Mouse (Mus musculus) MEL (cell line): ENCODE results near the gene Fndc3a. TPM values are rescaled to one million over a fixed set of nuclear protein-coding genes. Genes with fewer than 3 reads are reported as not detected.

ENCODE experiments used
- DNase-seq: peaks from one replicate; pipeline ENCODE4 v3.0.0; 2011; ENCODE audit warnings: low read depth, low spot score
- H3K27ac ChIP-seq: 2 replicates; pipeline ENCODE4 v1.5.1; 2012; ENCODE audit warnings: low read depth, mild to moderate bottlenecking, control low read depth, low read length, moderate library complexity; ENCODE audit not compliant: control insufficient read depth
- H3K27me3 ChIP-seq, 2 experiments: fragments of 150-350 bp in 1 of 2; sonication (generic) in 1 of 2; 2 replicates each; pipeline ENCODE4 v1.6.1; 2012; ENCODE audit warnings: low read length in 2 of 2, mild to moderate bottlenecking in 2 of 2, improper control_type of control experiment in 1 of 2, moderate library complexity in 1 of 2; ENCODE audit not compliant: insufficient read depth in 2 of 2, control insufficient read depth in 1 of 2
- H3K36me3 ChIP-seq, 2 experiments: 2 replicates each; pipeline ENCODE4 v1.6.1; 2012 to 2014; ENCODE audit warnings: low read length in 2 of 2, improper control_type of control experiment in 1 of 2, inconsistent platforms in 1 of 2, mild to moderate bottlenecking in 1 of 2; ENCODE audit not compliant: insufficient read depth in 2 of 2, control insufficient read depth in 1 of 2
- H3K4me1 ChIP-seq, 2 experiments: fragments of 150-350 bp in 1 of 2; sonication (generic) in 1 of 2; 2 replicates each; pipeline ENCODE4 v1.6.1; 2012; ENCODE audit warnings: low read length in 2 of 2, improper control_type of control experiment in 1 of 2, mild to moderate bottlenecking in 1 of 2; ENCODE audit not compliant: insufficient read depth in 2 of 2, control insufficient read depth in 1 of 2
- H3K4me3 ChIP-seq, 2 experiments: fragments of 150-350 bp in 1 of 2; sonication (generic) in 1 of 2; 2 replicates each; pipeline ENCODE4 v1.5.1; 2012; ENCODE audit warnings: low read depth in 2 of 2, low read length in 2 of 2, mild to moderate bottlenecking in 2 of 2, moderate library complexity in 2 of 2, control low read depth in 1 of 2, improper control_type of control experiment in 1 of 2; ENCODE audit not compliant: control insufficient read depth in 1 of 2, insufficient read depth in 1 of 2
- H3K79me2 ChIP-seq: 2 replicates; pipeline ENCODE4 v1.6.1; 2012; ENCODE audit warnings: mild to moderate bottlenecking, low read length, moderate library complexity; ENCODE audit not compliant: control insufficient read depth, poor library complexity, insufficient read depth
- H3K9ac ChIP-seq: 2 replicates; pipeline ENCODE4 v1.6.1; 2012; ENCODE audit warnings: low read depth, mild to moderate bottlenecking, control low read depth, low read length, moderate library complexity; ENCODE audit not compliant: control insufficient read depth, poor library complexity, severe bottlenecking
- H3K9me3 ChIP-seq: fragments of 150-350 bp; sonication (generic); replicated peaks from 2 replicates; pipeline ENCODE4 v1.6.1; 2012; ENCODE audit warnings: mild to moderate bottlenecking, low read length, improper control_type of control experiment, moderate library complexity; ENCODE audit not compliant: insufficient read depth
- BHLHE40 ChIP-seq: IDR thresholded peaks from 2 replicates; pipeline ENCODE4 v1.6.1; 2012; ENCODE audit warnings: low read depth, mild to moderate bottlenecking, inconsistent platforms, low read length, improper control_type of control experiment, borderline replicate concordance
- CHD1 ChIP-seq: IDR thresholded peaks from 2 replicates; pipeline ENCODE4 v1.6.1; 2012; ENCODE audit warnings: low read depth, mild to moderate bottlenecking, inconsistent platforms, low read length, improper control_type of control experiment
- CHD2 ChIP-seq: IDR thresholded peaks from 2 replicates; pipeline ENCODE4 v1.6.1; 2011; ENCODE audit warnings: low read length, improper control_type of control experiment
- CTCF ChIP-seq, 3 experiments: IDR thresholded peaks in 2 of 3; conservative IDR thresholded peaks in 1 of 3; 2 replicates each; pipeline ENCODE4 v1.5.1; 2011 to 2012; ENCODE audit warnings: low read length in 3 of 3, low read depth in 2 of 3, mild to moderate bottlenecking in 2 of 3, improper control_type of control experiment in 1 of 3, inconsistent platforms in 1 of 3, mixed read lengths in 1 of 3, moderate library complexity in 1 of 3; ENCODE audit not compliant: control insufficient read depth in 1 of 3, insufficient read depth in 1 of 3, poor library complexity in 1 of 3, severe bottlenecking in 1 of 3
- E2F4 ChIP-seq: IDR thresholded peaks from 2 replicates; pipeline ENCODE4 v1.6.1; 2011; ENCODE audit warnings: low read depth, low read length, improper control_type of control experiment, borderline replicate concordance
- ELF1 ChIP-seq: IDR thresholded peaks from 2 replicates; pipeline ENCODE4 v1.6.1; 2014; ENCODE audit warnings: low read depth, mild to moderate bottlenecking, inconsistent platforms, low read length, improper control_type of control experiment, moderate library complexity
- ETS1 ChIP-seq: IDR thresholded peaks from 2 replicates; pipeline ENCODE4 v1.6.1; 2012; ENCODE audit warnings: low read depth, mild to moderate bottlenecking, inconsistent platforms, low read length, improper control_type of control experiment, moderate library complexity
- GATA1 ChIP-seq: IDR thresholded peaks from 2 replicates; pipeline ENCODE4 v1.6.1; 2011; ENCODE audit warnings: low read depth, low read length, improper control_type of control experiment
- JUND ChIP-seq: IDR thresholded peaks from 2 replicates; pipeline ENCODE4 v1.6.1; 2011; ENCODE audit warnings: low read depth, mild to moderate bottlenecking, improper control_type of control experiment, low read length
- KAT2A ChIP-seq: conservative IDR thresholded peaks from 2 replicates; pipeline ENCODE4 v1.6.1; 2012; ENCODE audit warnings: low read depth, low read length, improper control_type of control experiment, inconsistent platforms
- MAFK ChIP-seq: IDR thresholded peaks from 2 replicates; pipeline ENCODE4 v1.6.1; 2011; ENCODE audit warnings: low read depth, mild to moderate bottlenecking, low read length, improper control_type of control experiment, borderline replicate concordance
- MAX ChIP-seq: IDR thresholded peaks from 2 replicates; pipeline ENCODE4 v1.6.1; 2011; ENCODE audit warnings: low read length, improper control_type of control experiment
- MEF2A ChIP-seq: IDR thresholded peaks from 2 replicates; pipeline ENCODE4 v1.6.1; 2014; ENCODE audit warnings: low read depth, mild to moderate bottlenecking, inconsistent platforms, low read length, improper control_type of control experiment; ENCODE audit not compliant: poor library complexity, insufficient replicate concordance, severe bottlenecking; ENCODE audit errors: extremely low read depth
- MXI1 ChIP-seq: IDR thresholded peaks from 2 replicates; pipeline ENCODE4 v1.6.1; 2011; ENCODE audit warnings: mild to moderate bottlenecking, low read depth, low read length, improper control_type of control experiment
- MYB ChIP-seq: IDR thresholded peaks from 2 replicates; pipeline ENCODE4 v1.6.1; 2011; ENCODE audit warnings: mild to moderate bottlenecking, low read depth, low read length, improper control_type of control experiment
- POLR2AphosphoS2 ChIP-seq: IDR thresholded peaks from 2 replicates; pipeline ENCODE4 v1.6.1; 2011; ENCODE audit warnings: low read length, improper control_type of control experiment
- RAD21 ChIP-seq: IDR thresholded peaks from 2 replicates; pipeline ENCODE4 v1.6.1; 2011; ENCODE audit warnings: mild to moderate bottlenecking, low read depth, low read length, improper control_type of control experiment
- RCOR1 ChIP-seq: IDR thresholded peaks from 2 replicates; pipeline ENCODE4 v1.6.1; 2012; ENCODE audit warnings: low read depth, mild to moderate bottlenecking, inconsistent platforms, low read length, improper control_type of control experiment
- SMC3 ChIP-seq: IDR thresholded peaks from 2 replicates; pipeline ENCODE4 v1.6.1; 2011; ENCODE audit warnings: low read depth, low read length, improper control_type of control experiment
- TCF12 ChIP-seq: IDR thresholded peaks from 2 replicates; pipeline ENCODE4 v1.6.1; 2014; ENCODE audit warnings: low read depth, mild to moderate bottlenecking, inconsistent platforms, low read length, improper control_type of control experiment, moderate library complexity
- UBTF ChIP-seq: IDR thresholded peaks from 2 replicates; pipeline ENCODE4 v1.6.1; 2012; ENCODE audit warnings: low read depth, mild to moderate bottlenecking, inconsistent platforms, low read length, improper control_type of control experiment, moderate library complexity, borderline replicate concordance; ENCODE audit not compliant: insufficient read depth
- USF1 ChIP-seq: IDR thresholded peaks from 2 replicates; pipeline ENCODE4 v1.6.1; 2014; ENCODE audit warnings: low read depth, mild to moderate bottlenecking, inconsistent platforms, low read length, improper control_type of control experiment, moderate library complexity
- ZC3H11A ChIP-seq: IDR thresholded peaks from 2 replicates; pipeline ENCODE4 v1.6.1; 2012; ENCODE audit warnings: low read depth, mild to moderate bottlenecking, inconsistent platforms, low read length, improper control_type of control experiment
- ZKSCAN1 ChIP-seq: IDR thresholded peaks from 2 replicates; pipeline ENCODE4 v1.6.1; 2012; ENCODE audit warnings: low read depth, mild to moderate bottlenecking, inconsistent platforms, low read length, improper control_type of control experiment, moderate library complexity
- ZMIZ1 ChIP-seq: IDR thresholded peaks from 2 replicates; pipeline ENCODE4 v1.6.1; 2012; ENCODE audit warnings: low read depth, mild to moderate bottlenecking, inconsistent platforms, low read length, improper control_type of control experiment, moderate library complexity
- ZNF384 ChIP-seq: IDR thresholded peaks from 2 replicates; pipeline ENCODE4 v1.6.1; 2012; ENCODE audit warnings: low read depth, mild to moderate bottlenecking, inconsistent platforms, low read length, improper control_type of control experiment
- polyA plus RNA-seq, 2 experiments: library from polyadenylated mRNA; stranded (reverse) in 1 of 2; unstranded in 1 of 2; fragments of >175 nt in 1 of 2; fragments of >200 nt in 1 of 2; gene quantifications; 2 replicates each; pipeline versions ENCODE4 v1.2.1 to v1.2.4; 2012; ENCODE audit warnings: low replicate concordance in 2 of 2, low read depth in 1 of 2; ENCODE audit not compliant: insufficient read length in 2 of 2, insufficient read depth in 1 of 2, missing spikeins in 1 of 2
- total RNA-seq: library from RNA; depleted of rRNA; stranded (reverse); fragments of 300-350 nt; gene quantifications from 2 replicates; pipeline ENCODE4 v1.2.3, GENCODE M21; 2012

Fndc3a gene
- total and polyA plus RNA-seq, 3 experiments: 4.2 to 9.0 TPM; not detected in 1

- H3K36me3 ChIP-seq: peaks cover 0 to 13% of the 10 kb centered on the region in 2 experiments; a peak in 3 of 4 replicates
- H3K27me3 ChIP-seq: no peaks in the 10 kb centered on the region
- H3K4me3 ChIP-seq: no peak overlapping the region
- no peaks in the 10 kb centered on the region for H3K9me3 ChIP-seq
- TF ChIP-seq ZC3H11A: no peak
- no peak for TF ChIP-seq CHD2
- TF ChIP-seq ELF1: no peak
- no peak for TF ChIP-seq JUND
- TF ChIP-seq POLR2AphosphoS2: no peak
- TF ChIP-seq KAT2A: no peak
- TF ChIP-seq UBTF: no peak
- TF ChIP-seq BHLHE40: no peak
- no peak overlapping the region for H3K27ac ChIP-seq
- H3K4me1 ChIP-seq: no peaks in the 10 kb centered on the region
- H3K79me2 ChIP-seq: no peaks in the 10 kb centered on the region
- no peak for DNase-seq
- no peak overlapping the region for H3K9ac ChIP-seq
These were observed 151.0 kb downstream of the Fndc3a start for GRCm38 (mm10) chr14:72558795-72559194.

GRCm38 (mm10) chr14:72555846-72556245, 154.0 kb downstream of the Fndc3a start:
- DNase-seq: peak; percentile 18
- Histone ChIP-seq H3K27ac (no peak overlapping the region), H3K9me3 (no peaks in the 10 kb centered on the region), H3K36me3 (peaks cover 0 to 9% of the 10 kb centered on the region in 2 experiments; a peak in 2 of 4 replicates)
- no peak for TF ChIP-seq TCF12
- TF ChIP-seq CTCF (IDR thresholded peaks at IDR 0.05 in 2 of 3, conservative IDR thresholded peaks at IDR 0.05 in 1 of 3; ENCODE audit: control insufficient read depth in 1 of 3, insufficient read depth in 1 of 3, low read depth in 2 of 3, low read length in 3 of 3, poor library complexity in 1 of 3, severe bottlenecking in 1 of 3): peak in 2 of 3 experiments; percentile 26 to 28; a peak in 3 of 6 replicates
- TF ChIP-seq SMC3: peak; percentile 28; the same call in 1 of the 2 replicates
- no peak for TF ChIP-seq ZMIZ1
- TF ChIP-seq, all 39 proteins: peak for 2
- Histone ChIP-seq H3K79me2 (no peaks in the 10 kb centered on the region), H3K9ac (no peak overlapping the region), H3K27me3 (no peaks in the 10 kb centered on the region), H3K4me3 (no peak overlapping the region), H3K4me1 (no peaks in the 10 kb centered on the region)

- H3K9ac ChIP-seq: no peak overlapping the region
- H3K4me1 ChIP-seq: no peaks in the 10 kb centered on the region
- H3K79me2 ChIP-seq: no peaks in the 10 kb centered on the region
- H3K27me3 ChIP-seq: no peaks in the 10 kb centered on the region
- DNase-seq: no peak
- no peak overlapping the region for H3K4me3 ChIP-seq
- no peak overlapping the region for H3K27ac ChIP-seq
- no peaks in the 10 kb centered on the region; a peak in 1 of 4 replicates for H3K36me3 ChIP-seq
- H3K9me3 ChIP-seq: no peaks in the 10 kb centered on the region
- TF ChIP-seq ETS1 (no peak), RCOR1 (no peak), JUND (no peak), ZNF384 (no peak), MXI1 (no peak), ZKSCAN1 (no peak), ZMIZ1 (no peak), MAFK (no peak), CTCF (IDR thresholded peaks at IDR 0.05 in 2 of 3, conservative IDR thresholded peaks at IDR 0.05 in 1 of 3; ENCODE audit: control insufficient read depth in 1 of 3, insufficient read depth in 1 of 3, low read depth in 2 of 3, low read length in 3 of 3, poor library complexity in 1 of 3, severe bottlenecking in 1 of 3) (no peak), GATA1 (no peak), POLR2AphosphoS2 (no peak), MYB (no peak), USF1 (no peak), MEF2A (no peak), CHD1 (no peak), RAD21 (no peak), E2F4 (no peak), MAX (no peak)
These were observed 173.3 kb downstream of the Fndc3a start for GRCm38 (mm10) chr14:72536392-72537017.
